Mouse (Mus musculus): ENCODE results near the gene Abcc4. TPM values are rescaled to one million over a fixed set of nuclear protein-coding genes. Genes with fewer than 3 reads are reported as not detected.

Gene Abcc4
- total RNA-seq, 2 experiments from 2014 or later, result 10.7 to 11.6 TPM

DNA sequence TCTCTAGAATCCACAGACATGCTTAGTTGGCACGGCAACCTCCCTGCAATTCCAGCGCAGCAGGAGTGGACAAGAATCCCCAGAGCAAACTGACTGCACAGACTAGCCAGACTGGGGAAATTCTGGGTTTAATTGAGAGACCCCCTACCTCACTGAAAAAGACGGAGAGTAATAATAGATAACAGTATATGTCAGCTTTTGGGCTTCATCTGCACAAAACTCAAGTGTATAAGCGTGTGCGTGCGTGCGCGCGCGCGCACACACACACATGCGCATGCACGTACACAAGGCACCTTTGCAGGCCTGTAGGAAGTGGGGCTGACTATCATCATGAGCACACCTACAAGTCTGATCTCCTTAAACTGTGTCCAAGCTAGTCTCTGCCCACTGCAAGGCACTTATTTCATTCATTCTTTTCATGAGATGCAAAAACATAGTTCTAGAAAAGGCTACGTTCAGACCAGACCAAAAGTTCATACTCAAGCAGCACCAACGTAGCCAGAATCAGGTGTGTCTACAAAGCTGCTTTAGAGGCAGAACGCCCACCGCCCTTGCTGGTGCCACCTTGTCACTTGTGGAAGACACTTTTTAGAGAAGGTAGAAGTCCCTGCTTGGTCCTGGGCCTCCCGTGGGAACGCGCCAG, 232.7 kb downstream of the Abcc4 start:
- DNase-seq, result no peak
- intact Hi-C loops (cut with DNase I), result no loop called here

GRCm38 (mm10) chr14:118465331-118465730, 240.7 kb downstream of the Abcc4 start:
- intact Hi-C loops (cut with DNase I), result no loop called here
- no peak for DNase-seq

- intact Hi-C loops (cut with DNase I), result no loop called here
- no peak for DNase-seq
These were observed 241.6 kb downstream of the Abcc4 start for GRCm38 (mm10) chr14:118464401-118464800.

DNA sequence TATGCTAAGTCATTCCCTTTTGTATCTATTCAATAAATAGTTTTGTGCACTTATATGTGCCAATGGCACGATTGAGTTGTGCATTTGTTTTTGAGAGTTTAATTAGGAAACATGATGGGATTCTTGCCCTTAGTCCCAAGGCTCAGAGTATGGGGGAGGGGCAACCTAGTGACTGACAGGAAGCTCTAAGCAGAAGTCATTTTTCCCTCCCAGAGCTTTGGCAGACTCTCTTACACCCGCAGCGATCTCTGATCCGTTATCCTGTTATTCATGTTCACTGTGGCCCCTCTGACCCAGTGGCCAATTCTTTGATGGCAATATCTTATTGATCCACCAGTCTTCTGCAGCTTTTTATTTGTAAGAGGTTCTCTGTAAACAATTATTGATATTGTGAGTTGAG, 253.4 kb downstream of the Abcc4 start:
- intact Hi-C loops (cut with DNase I), result no loop called here
- DNase-seq, result no peak

DNA sequence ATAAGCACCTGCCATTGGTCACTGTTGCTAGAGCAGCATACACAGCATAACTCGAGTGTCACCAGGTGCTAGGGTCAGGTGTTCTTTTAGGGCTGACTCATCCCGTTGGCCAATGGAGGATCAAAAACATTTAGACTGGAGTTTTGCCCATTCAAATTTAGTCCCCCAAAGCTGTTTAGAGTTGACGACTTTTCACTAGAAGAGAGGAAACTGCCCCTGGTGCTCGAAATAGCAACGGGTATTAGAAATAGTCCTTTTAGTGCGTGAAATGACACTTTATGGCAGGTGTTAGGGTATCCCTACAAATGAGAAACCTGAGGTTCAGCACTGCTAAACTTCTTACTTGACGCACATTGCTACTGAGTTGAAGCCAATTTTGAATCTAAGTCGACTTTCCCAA, 265.9 kb downstream of the Abcc4 start:
- intact Hi-C loops (cut with DNase I), result no loop called here
- DNase-seq, result no peak

GRCm38 (mm10) chr14:118437156-118437931, 268.7 kb downstream of the Abcc4 start:
- no peak for DNase-seq
- intact Hi-C loops (cut with DNase I), result no loop called here

DNA sequence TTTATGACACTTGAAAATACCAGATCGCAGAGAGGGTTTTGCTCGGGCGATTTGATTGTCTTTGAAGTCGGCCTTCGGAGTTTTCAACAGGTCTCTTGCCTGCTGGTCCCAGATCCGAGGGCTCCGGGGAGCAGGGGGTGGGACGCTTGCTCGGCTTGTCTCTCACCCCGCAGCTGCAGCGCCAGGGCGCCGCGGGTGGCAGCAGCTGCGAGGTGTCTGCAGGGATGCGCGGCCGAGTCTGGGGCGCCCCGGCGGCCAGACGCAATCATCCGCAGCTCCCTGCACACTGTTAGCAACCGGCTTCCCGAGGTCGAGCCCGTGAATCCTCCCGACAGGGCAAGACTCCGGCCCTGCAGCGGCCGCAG, 269.2 kb downstream of the Abcc4 start:
- intact Hi-C loops (cut with DNase I), result no loop called here
- no peak for DNase-seq

DNA sequence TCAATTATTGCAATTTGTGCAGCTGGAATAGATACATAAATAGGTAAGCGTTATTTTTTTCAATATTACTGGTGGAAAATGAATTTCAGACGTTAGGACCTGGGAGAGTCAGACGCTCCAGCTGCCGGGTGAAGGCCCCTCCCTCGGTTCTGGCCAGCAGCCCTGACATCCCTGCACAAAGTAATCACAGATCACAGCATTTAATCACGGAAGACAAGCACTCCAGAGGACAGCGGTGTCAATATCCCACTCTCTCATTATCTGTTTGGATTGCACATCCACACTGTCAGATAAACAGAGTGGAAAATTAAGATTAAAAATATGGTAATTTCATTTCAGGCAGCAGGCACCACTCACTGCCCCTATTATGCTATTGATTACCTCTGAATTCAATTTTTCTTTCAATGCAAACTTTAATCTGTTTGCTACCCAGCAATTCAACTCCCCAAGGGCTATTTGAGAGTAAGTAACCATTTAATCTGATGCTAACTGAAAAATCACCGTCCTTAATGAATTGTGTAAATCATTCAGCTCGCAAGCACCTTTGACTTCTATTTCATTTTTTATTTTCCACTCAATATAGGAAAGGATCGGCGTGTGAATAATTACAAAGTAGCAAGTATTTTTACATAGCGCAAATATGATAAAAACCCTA, 270.2 kb downstream of the Abcc4 start:
- no peak for DNase-seq
- intact Hi-C loops (cut with DNase I), result no loop called here

DNA sequence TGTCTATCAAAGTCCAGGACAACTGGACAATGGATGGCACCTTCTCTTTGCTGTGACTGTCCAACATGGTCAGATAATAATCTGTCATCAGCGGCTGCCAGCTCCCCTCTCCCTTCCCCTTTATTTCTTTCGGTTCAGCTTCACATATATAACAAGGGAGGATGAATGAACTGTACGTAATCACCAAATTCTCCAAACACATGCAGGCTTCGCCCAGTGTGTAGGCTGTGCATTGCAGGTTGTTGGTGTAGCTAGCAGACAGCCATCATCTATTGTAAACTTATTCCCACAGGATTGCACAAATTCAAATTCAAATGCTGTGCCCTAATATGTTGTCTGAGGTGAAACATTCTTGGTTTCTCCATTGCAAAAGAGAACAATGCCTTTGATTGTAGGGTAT, 271.2 kb downstream of the Abcc4 start:
- DNase-seq, result no peak
- intact Hi-C loops (cut with DNase I), result no loop called here

DNA sequence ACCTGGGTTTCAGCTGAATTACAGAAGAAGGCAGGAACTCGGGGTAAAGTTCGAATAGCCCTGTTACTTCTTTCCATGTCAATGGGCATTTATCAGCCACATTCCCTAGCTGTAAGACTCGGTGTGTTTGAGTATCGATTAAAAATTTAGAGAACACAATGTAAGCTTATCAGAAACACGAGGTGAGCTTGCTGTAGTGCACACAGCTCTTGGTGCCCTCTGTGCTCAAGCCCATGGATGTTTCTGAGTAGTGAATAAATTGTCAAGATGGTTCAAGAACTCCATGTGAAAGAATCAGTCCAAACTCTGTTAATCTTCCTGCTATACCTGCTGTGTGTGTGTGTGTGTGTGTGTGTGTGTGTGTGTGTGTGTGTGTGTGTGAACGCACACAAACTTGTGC, 272.2 kb downstream of the Abcc4 start:
- no peak for DNase-seq
- intact Hi-C loops (cut with DNase I), result no loop called here

Small RNA genes within 50 kb of the gene (microRNA-seq; reads per million reads assigned to microRNA genes)
- 0 reads per million in 2 experiments for gene Mir6391

Other genes with a start within 250 kb of the Abcc4 start
- not detected for gene Cldn10, start 81.7 kb upstream of the Abcc4 start, total RNA-seq (2021)
- gene Dzip1, start 219.2 kb upstream of the Abcc4 start, total RNA-seq (2021), result 1 to 10 TPM; 1.5 to 1.6 TPM
- gene Dnajc3, start 231.8 kb upstream of the Abcc4 start, total RNA-seq (2021), result 10 to 100 TPM; 16.0 to 19.3 TPM